Mouse (Mus musculus) testis, adult 2 months (tissue): ENCODE measurements around the gene Fpr2. TPM values are rescaled to one million over a fixed set of nuclear protein-coding genes. Genes with fewer than 3 reads are reported as not detected.
"Not testable (repeated sequence)": the region's sequence is repeated elsewhere in the genome, so short reads cannot be mapped to it uniquely, and the experiment has no call there.

Experiments used
- H3K27ac ChIP-seq: fragments of 200-500 bp; 2 replicates; pipeline ENCODE4 v1.5.1; 2012; ENCODE audit warnings: low read depth, low read length; ENCODE audit not compliant: control insufficient read depth, insufficient read depth
- H3K27me3 ChIP-seq: fragments of 200-500 bp; 2 replicates; pipeline ENCODE4 v1.6.1; 2012; ENCODE audit warnings: mild to moderate bottlenecking, low read length, moderate library complexity; ENCODE audit not compliant: control insufficient read depth, insufficient read depth
- H3K36me3 ChIP-seq: fragments of 200-500 bp; 2 replicates; pipeline ENCODE4 v1.6.1; 2012; ENCODE audit warnings: mild to moderate bottlenecking, low read length; ENCODE audit not compliant: control insufficient read depth, insufficient read depth
- H3K4me1 ChIP-seq: fragments of 200-500 bp; 2 replicates; pipeline ENCODE4 v1.6.1; 2012; ENCODE audit warnings: low read length; ENCODE audit not compliant: control insufficient read depth, insufficient read depth
- H3K4me3 ChIP-seq: fragments of 200-500 bp; 2 replicates; pipeline ENCODE4 v1.5.1; 2012; ENCODE audit warnings: low read depth, mild to moderate bottlenecking, low read length, moderate library complexity, mixed read lengths; ENCODE audit not compliant: control insufficient read depth
- CTCF ChIP-seq: fragments of 200-500 bp; IDR thresholded peaks from 2 replicates; pipeline ENCODE4 v1.5.1; 2012; ENCODE audit warnings: low read depth, mild to moderate bottlenecking, inconsistent platforms, low read length, moderate library complexity; ENCODE audit not compliant: control insufficient read depth, insufficient read depth, insufficient replicate concordance
- POLR2A ChIP-seq: fragments of 200-500 bp; IDR thresholded peaks from 2 replicates; pipeline ENCODE4 v1.6.1; 2012; ENCODE audit warnings: low read depth, mild to moderate bottlenecking, inconsistent platforms, low read length, moderate library complexity; ENCODE audit not compliant: control insufficient read depth
- polyA plus RNA-seq: library from polyadenylated mRNA; depleted of rRNA; stranded (reverse); fragments of >200 nt; gene quantifications from 2 replicates; pipeline ENCODE4 v1.2.3, GENCODE M21; 2012

Fpr2 gene
- polyA plus RNA-seq, 1 experiment = not detected

GRCm38 (mm10) chr17:17889732-17890425, 2.3 kb downstream of the Fpr2 start:
- no peak overlapping the region for H3K27ac ChIP-seq

DNA sequence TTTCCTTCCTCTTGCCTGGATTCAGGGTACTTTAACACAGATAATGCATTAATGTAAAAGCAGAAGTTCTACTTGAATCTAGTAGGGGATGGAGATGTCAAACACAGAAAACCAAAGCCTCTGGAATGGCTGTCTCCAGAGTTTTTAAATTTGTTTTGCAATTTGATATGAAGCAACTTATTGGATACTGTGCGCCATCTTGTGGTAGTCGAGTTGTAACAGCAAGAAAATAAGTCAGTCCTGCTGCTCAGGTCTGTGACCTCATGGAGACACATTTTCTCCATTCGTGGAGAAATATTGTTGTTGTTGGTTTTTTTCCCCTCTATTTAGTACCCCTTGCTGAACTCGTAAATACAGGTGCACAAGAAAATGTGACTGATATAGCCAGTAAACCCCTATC, 8.4 kb downstream of the Fpr2 start:
- H3K27me3 ChIP-seq = no peaks in the 10 kb centered on the region
- H3K4me3 ChIP-seq = no peak overlapping the region
- TF ChIP-seq POLR2A = no peak
- no peak overlapping the region for H3K27ac ChIP-seq
- H3K4me1 ChIP-seq = no peaks in the 10 kb centered on the region
- H3K36me3 ChIP-seq = no peaks in the 10 kb centered on the region

More at GRCm38 (mm10) chr17:17889732-17890425, 2.3 kb downstream of the Fpr2 start:
- Histone ChIP-seq H3K36me3 (no peaks in the 10 kb centered on the region), H3K27me3 (no peaks in the 10 kb centered on the region), H3K4me3 (no peak overlapping the region), H3K4me1 (no peaks in the 10 kb centered on the region)
- TF ChIP-seq POLR2A (no peak), CTCF (no peak)

GRCm38 (mm10) chr17:17899268-17899667, 11.6 kb downstream of the Fpr2 start:
- no peak overlapping the region for H3K4me3 ChIP-seq
- no peak overlapping the region for H3K27ac ChIP-seq
- TF ChIP-seq POLR2A (no peak), CTCF (no peak)
- no peaks in the 10 kb centered on the region for H3K27me3 ChIP-seq
- no peaks in the 10 kb centered on the region for H3K4me1 ChIP-seq
- no peaks in the 10 kb centered on the region for H3K36me3 ChIP-seq

DNA sequence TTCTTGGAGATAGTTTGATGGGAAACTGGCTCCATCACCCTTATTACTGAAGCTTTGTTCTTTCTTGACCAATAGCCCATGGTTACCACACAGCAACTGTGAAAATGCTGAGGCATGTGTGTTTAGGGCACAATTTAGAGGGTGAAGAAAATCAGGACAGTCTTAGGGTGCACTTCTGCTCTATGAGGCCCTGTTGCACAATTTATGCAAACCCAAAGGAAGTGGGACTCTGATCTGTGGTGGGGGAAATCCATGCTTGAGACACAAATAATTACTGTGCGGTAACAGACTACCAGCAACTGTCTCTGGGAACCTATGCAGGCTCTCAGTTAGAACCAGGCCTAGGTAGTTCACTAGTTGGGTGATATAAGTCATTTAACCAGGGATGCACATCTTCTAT, 13.1 kb downstream of the Fpr2 start:
- H3K27ac ChIP-seq = no peak overlapping the region
- no peaks in the 10 kb centered on the region for H3K36me3 ChIP-seq
- H3K27me3 ChIP-seq = no peaks in the 10 kb centered on the region
- no peak overlapping the region for H3K4me3 ChIP-seq
- H3K4me1 ChIP-seq = no peaks in the 10 kb centered on the region
- TF ChIP-seq POLR2A (no peak), CTCF (no peak)

DNA sequence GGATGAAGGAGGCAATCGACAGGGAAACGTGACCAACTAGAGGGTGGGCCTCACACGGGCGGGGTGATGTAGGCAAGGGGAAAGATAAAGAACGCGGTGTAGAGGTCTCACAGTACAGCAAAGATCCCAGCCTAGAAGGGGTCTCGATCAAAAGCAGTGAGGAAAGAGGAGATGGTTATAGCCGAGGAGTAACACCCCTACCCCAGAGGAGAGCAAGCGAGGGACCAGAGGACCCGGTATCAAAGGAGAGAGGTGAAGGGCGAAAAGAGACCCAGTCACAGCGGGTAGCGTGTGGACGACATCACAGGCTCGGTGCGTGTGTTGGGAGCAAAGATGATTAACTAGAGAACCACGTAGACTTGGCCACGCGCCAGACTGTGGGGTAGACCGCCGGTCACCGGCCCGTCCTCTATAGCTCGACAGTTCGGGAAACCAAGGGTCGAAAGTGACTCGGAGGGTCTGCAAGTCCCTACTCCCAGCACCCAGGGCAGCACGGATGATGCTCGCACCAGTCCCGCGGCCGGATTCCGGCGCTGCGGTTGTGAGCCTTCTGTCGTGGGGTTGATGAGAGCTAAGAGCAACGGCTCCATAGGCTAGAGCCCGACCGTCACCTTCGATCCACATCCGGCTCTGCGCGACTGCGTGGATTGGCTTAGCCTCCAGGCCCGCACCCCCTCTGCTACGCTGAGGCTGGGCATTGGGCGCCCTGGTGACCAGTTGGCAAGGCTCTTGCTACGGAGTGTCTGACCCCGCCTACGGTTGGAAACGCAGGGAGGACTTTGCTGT, 22.2 kb downstream of the Fpr2 start:
- H3K27me3 ChIP-seq = no peaks in the 10 kb centered on the region
- peak; percentile 86 for TF ChIP-seq POLR2A
- TF ChIP-seq CTCF = no peak
- peaks cover 10% of the 10 kb centered on the region for H3K4me1 ChIP-seq
- peak overlapping the region; percentile 48 for H3K27ac ChIP-seq
- no peaks in the 10 kb centered on the region for H3K36me3 ChIP-seq
- peak overlapping the region; percentile 49 for H3K4me3 ChIP-seq

DNA sequence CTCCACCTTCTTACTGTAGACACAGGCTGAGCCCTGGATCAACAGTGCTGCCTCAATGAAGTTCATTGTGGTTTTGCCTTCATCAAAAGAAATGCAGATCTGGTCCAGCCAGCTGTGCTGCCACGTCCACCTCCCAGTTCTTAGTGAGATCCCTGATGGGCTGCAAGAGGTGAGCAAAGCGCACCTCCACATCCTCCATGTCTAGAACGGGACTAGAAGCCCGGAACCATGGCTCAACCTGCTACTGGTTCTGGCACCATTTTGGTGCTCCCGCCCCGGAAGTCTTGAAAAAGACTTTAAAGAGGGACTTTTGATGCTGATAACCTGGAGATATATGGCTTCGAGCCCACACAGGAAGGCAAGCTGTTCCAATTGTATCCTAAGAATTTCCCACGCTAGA, 25.0 kb downstream of the Fpr2 start:
- H3K4me3 ChIP-seq = peak overlapping the region; percentile 6
- not testable (repeated sequence) for H3K27me3 ChIP-seq, H3K27ac ChIP-seq, H3K4me1 ChIP-seq, H3K36me3 ChIP-seq

GRCm38 (mm10) chr17:17917376-17917775, 29.8 kb downstream of the Fpr2 start:
- H3K27me3 ChIP-seq = no peaks in the 10 kb centered on the region
- no peak overlapping the region for H3K4me3 ChIP-seq
- H3K36me3 ChIP-seq = no peaks in the 10 kb centered on the region
- no peak for TF ChIP-seq CTCF
- no peak for TF ChIP-seq POLR2A
- peaks cover 2% of the 10 kb centered on the region; the same call in 1 of the 2 replicates for H3K4me1 ChIP-seq
- H3K27ac ChIP-seq = no peak overlapping the region
